Mouse (Mus musculus) frontal cortex, adult (tissue): Measurements from ENCODE around the gene Irgm2.

Experiments
- ATAC-seq: cut with Nextera tagmentation; 2 replicates; pipeline ENCODE4 v1.9.2; 2017; ENCODE audit warnings: mild to moderate bottlenecking, moderate library complexity, mixed read lengths; ENCODE audit not compliant: low TSS enrichment

Gene Irgm2

GRCm38 (mm10) chr11:58260156-58260555 is 60.7 kb downstream of the Irgm2 start:
- ATAC-seq = no peak

GRCm38 (mm10) chr11:58261826-58262225 is 62.4 kb downstream of the Irgm2 start:
- no peak for ATAC-seq

GRCm38 (mm10) chr11:58262336-58262735 is 62.9 kb downstream of the Irgm2 start:
- no peak for ATAC-seq

GRCm38 (mm10) chr11:58263516-58263915 is 64.1 kb downstream of the Irgm2 start:
- no peak for ATAC-seq

GRCm38 (mm10) chr11:58264546-58264945 is 65.1 kb downstream of the Irgm2 start:
- ATAC-seq = no peak

GRCm38 (mm10) chr11:58268285-58268684 is 68.9 kb downstream of the Irgm2 start:
- no peak for ATAC-seq
